Mouse (Mus musculus): Measurements from ENCODE around the gene Olfr1471. TPM values are rescaled to one million over a fixed set of nuclear protein-coding genes. Genes with fewer than 3 reads are reported as not detected.
"Not testable (repeated sequence)": the region's sequence is repeated elsewhere in the genome, so short reads cannot be mapped to it uniquely, and the experiment has no call there.

Gene Olfr1471
- total RNA-seq (2022) = not detected

- not testable (repeated sequence) for DNase-seq (ENCODE audit: low spot score in 2 of 2)
Measured at GRCm38 (mm10) chr19:13443109-13443508, at the start of gene Olfr1471. Gene Olfr1471 (plus strand): TSS chr19:13443409.

- no peak for DNase-seq (ENCODE audit: low spot score in 2 of 2)
Measured at GRCm38 (mm10) chr19:13407549-13407948, 35.7 kb upstream of the Olfr1471 start, which contains the start of gene Olfr1469. Gene Olfr1469 (plus strand): TSS chr19:13407849.

GRCm38 (mm10) chr19:13455986-13456385, 12.8 kb downstream of the Olfr1471 start, which contains the start of gene Olfr1472:
Gene Olfr1472 (minus strand): TSS chr19:13456086.
- no peak for DNase-seq (ENCODE audit: low spot score in 2 of 2)

- not testable (repeated sequence) for DNase-seq (ENCODE audit: low spot score in 2 of 2)
Measured at GRCm38 (mm10) chr19:13469265-13469664, 26.1 kb downstream of the Olfr1471 start, which contains the start of gene Olfr1474. Gene Olfr1474 (plus strand): TSS chr19:13469565.

GRCm38 (mm10) chr19:13480096-13480495, 36.9 kb downstream of the Olfr1471 start, which contains the start of gene Olfr1475:
Gene Olfr1475 (minus strand): TSS chr19:13480196.
- DNase-seq (ENCODE audit: low spot score in 2 of 2) = no peak

- DNase-seq (ENCODE audit: low spot score in 2 of 2) = no peak
Measured at GRCm38 (mm10) chr19:13500246-13500645, 57.0 kb downstream of the Olfr1471 start, which contains the start of gene Olfr1477. Gene Olfr1477 (plus strand): TSS chr19:13500546.

Other genes with a start within 250 kb of the Olfr1471 start
- gene Olfr1463, start 212.1 kb upstream of the Olfr1471 start, total RNA-seq (2022) = not detected
- not detected for gene Olfr1465, start 127.9 kb upstream of the Olfr1471 start, total RNA-seq (2022)
- gene Olfr1466, start 104.5 kb upstream of the Olfr1471 start, total RNA-seq (2022) = not detected
- gene Olfr1467, start 81.2 kb upstream of the Olfr1471 start, total RNA-seq (2022) = not detected
- gene Olfr1469, start 35.6 kb upstream of the Olfr1471 start, total RNA-seq (2022) = not detected
- not detected for gene Olfr1472, start 12.7 kb downstream of the Olfr1471 start, total RNA-seq (2022)
- not detected for gene Olfr1474, start 26.2 kb downstream of the Olfr1471 start, total RNA-seq (2022)
- gene Olfr1475, start 36.8 kb downstream of the Olfr1471 start, total RNA-seq (2022) = not detected
- not detected for gene Olfr1477, start 57.1 kb downstream of the Olfr1471 start, total RNA-seq (2022)
- gene Olfr1480, start 84.5 kb downstream of the Olfr1471 start, total RNA-seq (2022) = not detected
- gene Olfr1484, start 140.1 kb downstream of the Olfr1471 start, total RNA-seq (2022) = not detected
- not detected for gene Olfr1487, start 174.0 kb downstream of the Olfr1471 start, total RNA-seq (2022)
- gene Olfr1489, start 188.2 kb downstream of the Olfr1471 start, total RNA-seq (2022) = not detected
- gene Olfr1490, start 207.7 kb downstream of the Olfr1471 start, total RNA-seq (2022) = not detected